Mouse (Mus musculus): ENCODE measurements at regions not wholly inside any gene's neighbourhood (a gene's known extent, or its start where the extent isn't known, plus 50 kb on each side); places are given as distances from the start of the nearest gene placed in this dataset.

- DNase-seq (ENCODE audit: low spot score): no peak
Observed at GRCm38 (mm10) chr1:88575917-88576669, 66.2 kb upstream of the Glrp1 start.

- DNase-seq (ENCODE audit: low spot score): no peak
Observed at GRCm38 (mm10) chr1:88575291-88575690, 65.4 kb upstream of the Glrp1 start.

GRCm38 (mm10) chr1:88572161-88572560, 62.3 kb upstream of the Glrp1 start:
- no peak for DNase-seq (ENCODE audit: low spot score)

GRCm38 (mm10) chr1:88568447-88569053, 58.7 kb upstream of the Glrp1 start:
- no peak for DNase-seq (ENCODE audit: low spot score)

GRCm38 (mm10) chr1:88567198-88567597, 57.3 kb upstream of the Glrp1 start:
- no peak for DNase-seq (ENCODE audit: low spot score)

- DNase-seq (ENCODE audit: low spot score): no peak
Observed at GRCm38 (mm10) chr1:88566426-88566825, 56.6 kb upstream of the Glrp1 start.

GRCm38 (mm10) chr1:88564825-88565224, 55.0 kb upstream of the Glrp1 start:
- DNase-seq (ENCODE audit: low spot score): no peak

GRCm38 (mm10) chr1:88562361-88562760, 52.5 kb upstream of the Glrp1 start:
- DNase-seq (ENCODE audit: low spot score): peak; percentile 64

GRCm38 (mm10) chr1:88560771-88561170, 50.9 kb upstream of the Glrp1 start:
- no peak for DNase-seq (ENCODE audit: low spot score)

All from urinary bladder, adult 2 months (tissue).